Mouse (Mus musculus): ENCODE data around the gene Ktn1. TPM values are rescaled to one million over a fixed set of nuclear protein-coding genes. Genes with fewer than 3 reads are reported as not detected.
A peak's percentile ranks its signal among the peaks of the same experiment; 100 is the strongest.

Ktn1 gene
- polyA plus RNA-seq, 1 experiment: 4.5 TPM

GRCm38 (mm10) chr14:47664470-47664864, 16.2 kb downstream of the Ktn1 start:
- DNase-seq: peak; percentile 24

GRCm38 (mm10) chr14:47665061-47665778, 17.0 kb downstream of the Ktn1 start:
- H3K27ac ChIP-seq (ENCODE audit: insufficient read depth, low read depth, low read length): no peak overlapping the region
- WGBS: 68% methylated on average over 5 of the region's 5 CpGs
- no peaks in the 10 kb centered on the region; the same call in 1 of the 2 replicates for H3K4me1 ChIP-seq (ENCODE audit: control insufficient read depth, insufficient read depth, low read length)
- H3K4me3 ChIP-seq (ENCODE audit: insufficient read depth, low read depth, low read length): no peak overlapping the region
- DNase-seq: no peak
- H3K27me3 ChIP-seq (replicated peaks; ENCODE audit: control insufficient read depth, insufficient read depth, low read length): no peaks in the 10 kb centered on the region
- TF ChIP-seq CTCF (conservative IDR thresholded peaks at IDR 0.05; ENCODE audit: insufficient read depth, insufficient read length, low read depth, low read length) (no peak), POLR2A (IDR thresholded peaks at IDR 0.05; ENCODE audit: low read depth, low read length) (no peak)
- H3K36me3 ChIP-seq (ENCODE audit: control insufficient read depth, insufficient read depth, low read length): no peaks in the 10 kb centered on the region; the same call in none of the 2 replicates

More at GRCm38 (mm10) chr14:47664470-47664864, 16.2 kb downstream of the Ktn1 start:
- H3K27me3 ChIP-seq (replicated peaks; ENCODE audit: control insufficient read depth, insufficient read depth, low read length): no peaks in the 10 kb centered on the region
- no peak overlapping the region for H3K27ac ChIP-seq (ENCODE audit: insufficient read depth, low read depth, low read length)
- TF ChIP-seq CTCF (conservative IDR thresholded peaks at IDR 0.05; ENCODE audit: insufficient read depth, insufficient read length, low read depth, low read length) (no peak), POLR2A (IDR thresholded peaks at IDR 0.05; ENCODE audit: low read depth, low read length) (no peak)
- H3K4me1 ChIP-seq (ENCODE audit: control insufficient read depth, insufficient read depth, low read length): no peaks in the 10 kb centered on the region; the same call in 1 of the 2 replicates
- H3K36me3 ChIP-seq (ENCODE audit: control insufficient read depth, insufficient read depth, low read length): no peaks in the 10 kb centered on the region; the same call in 1 of the 2 replicates
- no peak overlapping the region for H3K4me3 ChIP-seq (ENCODE audit: insufficient read depth, low read depth, low read length)

GRCm38 (mm10) chr14:47668096-47668495, 19.8 kb downstream of the Ktn1 start:
- no peak for TF ChIP-seq POLR2A (IDR thresholded peaks at IDR 0.05; ENCODE audit: low read depth, low read length)
- TF ChIP-seq CTCF (conservative IDR thresholded peaks at IDR 0.05; ENCODE audit: insufficient read depth, insufficient read length, low read depth, low read length): no peak
- Histone ChIP-seq H3K4me3 (ENCODE audit: insufficient read depth, low read depth, low read length) (no peak overlapping the region), H3K27ac (ENCODE audit: insufficient read depth, low read depth, low read length) (no peak overlapping the region), H3K27me3 (replicated peaks; ENCODE audit: control insufficient read depth, insufficient read depth, low read length) (no peaks in the 10 kb centered on the region), H3K4me1 (ENCODE audit: control insufficient read depth, insufficient read depth, low read length) (no peaks in the 10 kb centered on the region; the same call in 1 of the 2 replicates), H3K36me3 (ENCODE audit: control insufficient read depth, insufficient read depth, low read length) (no peaks in the 10 kb centered on the region; the same call in none of the 2 replicates)
- no peak for DNase-seq

- DNase-seq: no peak
- Histone ChIP-seq H3K4me1 (ENCODE audit: control insufficient read depth, insufficient read depth, low read length) (no peaks in the 10 kb centered on the region), H3K27ac (ENCODE audit: insufficient read depth, low read depth, low read length) (no peak overlapping the region), H3K4me3 (ENCODE audit: insufficient read depth, low read depth, low read length) (no peak overlapping the region), H3K27me3 (replicated peaks; ENCODE audit: control insufficient read depth, insufficient read depth, low read length) (no peaks in the 10 kb centered on the region), H3K36me3 (ENCODE audit: control insufficient read depth, insufficient read depth, low read length) (peaks cover 16% of the 10 kb centered on the region)
- TF ChIP-seq POLR2A (IDR thresholded peaks at IDR 0.05; ENCODE audit: low read depth, low read length) (no peak), CTCF (conservative IDR thresholded peaks at IDR 0.05; ENCODE audit: insufficient read depth, insufficient read length, low read depth, low read length) (no peak)
- 92% methylated on average over 10 of the region's 10 CpGs for WGBS
Measured at GRCm38 (mm10) chr14:47682886-47683285, 34.6 kb downstream of the Ktn1 start.

GRCm38 (mm10) chr14:47684579-47684978, 36.3 kb downstream of the Ktn1 start:
- H3K4me1 ChIP-seq (ENCODE audit: control insufficient read depth, insufficient read depth, low read length): no peaks in the 10 kb centered on the region
- no peak overlapping the region for H3K4me3 ChIP-seq (ENCODE audit: insufficient read depth, low read depth, low read length)
- DNase-seq: no peak
- H3K27ac ChIP-seq (ENCODE audit: insufficient read depth, low read depth, low read length): no peak overlapping the region
- peaks cover 15% of the 10 kb centered on the region for H3K36me3 ChIP-seq (ENCODE audit: control insufficient read depth, insufficient read depth, low read length)
- no peaks in the 10 kb centered on the region for H3K27me3 ChIP-seq (replicated peaks; ENCODE audit: control insufficient read depth, insufficient read depth, low read length)
- TF ChIP-seq POLR2A (IDR thresholded peaks at IDR 0.05; ENCODE audit: low read depth, low read length) (no peak), CTCF (conservative IDR thresholded peaks at IDR 0.05; ENCODE audit: insufficient read depth, insufficient read length, low read depth, low read length) (no peak)
- WGBS: 96% methylated on average over 5 of the region's 5 CpGs

- Histone ChIP-seq H3K36me3 (ENCODE audit: control insufficient read depth, insufficient read depth, low read length) (peaks cover 7% of the 10 kb centered on the region), H3K4me3 (ENCODE audit: insufficient read depth, low read depth, low read length) (no peak overlapping the region), H3K27me3 (replicated peaks; ENCODE audit: control insufficient read depth, insufficient read depth, low read length) (no peaks in the 10 kb centered on the region), H3K27ac (ENCODE audit: insufficient read depth, low read depth, low read length) (no peak overlapping the region), H3K4me1 (ENCODE audit: control insufficient read depth, insufficient read depth, low read length) (no peaks in the 10 kb centered on the region)
- no peak for DNase-seq
- no peak for TF ChIP-seq CTCF (conservative IDR thresholded peaks at IDR 0.05; ENCODE audit: insufficient read depth, insufficient read length, low read depth, low read length)
- TF ChIP-seq POLR2A (IDR thresholded peaks at IDR 0.05; ENCODE audit: low read depth, low read length): no peak
- 92% methylated on average over 5 of the region's 5 CpGs for WGBS
Measured at GRCm38 (mm10) chr14:47699126-47699525, 50.9 kb downstream of the Ktn1 start.

GRCm38 (mm10) chr14:47709546-47709945, 61.3 kb downstream of the Ktn1 start:
- Histone ChIP-seq H3K27ac (ENCODE audit: insufficient read depth, low read depth, low read length) (no peak overlapping the region), H3K4me3 (ENCODE audit: insufficient read depth, low read depth, low read length) (no peak overlapping the region), H3K27me3 (replicated peaks; ENCODE audit: control insufficient read depth, insufficient read depth, low read length) (no peaks in the 10 kb centered on the region), H3K4me1 (ENCODE audit: control insufficient read depth, insufficient read depth, low read length) (no peaks in the 10 kb centered on the region), H3K36me3 (ENCODE audit: control insufficient read depth, insufficient read depth, low read length) (peaks cover 8% of the 10 kb centered on the region)
- TF ChIP-seq CTCF (conservative IDR thresholded peaks at IDR 0.05; ENCODE audit: insufficient read depth, insufficient read length, low read depth, low read length): no peak
- TF ChIP-seq POLR2A (IDR thresholded peaks at IDR 0.05; ENCODE audit: low read depth, low read length): no peak
- WGBS: 73% methylated on average over 3 of the region's 3 CpGs
- DNase-seq: no peak

Data from kidney, adult 2 months (tissue).